Mouse (Mus musculus) hindbrain, embryonic 10.5 days (tissue): Measurements from ENCODE around the gene Cdt1. TPM values are rescaled to one million over a fixed set of nuclear protein-coding genes. Genes with fewer than 3 reads are reported as not detected.

Experiments used
- DNase-seq: peaks from one replicate; pipeline ENCODE4 v3.0.0-alpha.2; 2017; ENCODE audit warnings: low spot score
- H3K27ac ChIP-seq: fragments of 300-500 bp; sonication (generic); 2 replicates; pipeline ENCODE4 v1.5.1; 2016; ENCODE audit warnings: mild to moderate bottlenecking, moderate library complexity
- H3K27me3 ChIP-seq: fragments of 300-500 bp; sonication (generic); 2 replicates; pipeline ENCODE4 v1.6.1; 2016; ENCODE audit warnings: mild to moderate bottlenecking; ENCODE audit not compliant: poor library complexity, insufficient read depth, severe bottlenecking
- H3K36me3 ChIP-seq: fragments of 300-500 bp; sonication (generic); 2 replicates; pipeline ENCODE4 v1.6.1; 2016; ENCODE audit warnings: mild to moderate bottlenecking, moderate library complexity
- H3K4me1 ChIP-seq: fragments of 300-500 bp; sonication (generic); replicated peaks from 2 replicates; pipeline ENCODE4 v1.6.1; 2016; ENCODE audit warnings: mild to moderate bottlenecking
- H3K4me3 ChIP-seq: fragments of 300-500 bp; sonication (generic); 2 replicates; pipeline ENCODE4 v1.5.1; 2016; ENCODE audit warnings: mild to moderate bottlenecking, moderate library complexity
- H3K9me3 ChIP-seq: fragments of 300-500 bp; sonication (generic); 2 replicates; pipeline ENCODE4 v1.6.1; 2016; ENCODE audit warnings: mild to moderate bottlenecking, moderate library complexity
- WGBS: fragments of 180-500 bp; shearing (Covaris S2); methylation state at CpG from one replicate; pipeline ENCODE4 v1.1.7; 2016; 5-methylcytosine and 5-hydroxymethylcytosine counted together
- polyA plus RNA-seq: library from polyadenylated mRNA; unstranded; fragments of >200 nt; fragmentation: Nextera tagmentation; extraction: Ambion mirVana; gene quantifications from 2 replicates; pipeline ENCODE4 v1.2.1, GENCODE M21; 2016

Cdt1 gene
- polyA plus RNA-seq, 1 experiment from 2014 or later = 56.0 TPM

DNA sequence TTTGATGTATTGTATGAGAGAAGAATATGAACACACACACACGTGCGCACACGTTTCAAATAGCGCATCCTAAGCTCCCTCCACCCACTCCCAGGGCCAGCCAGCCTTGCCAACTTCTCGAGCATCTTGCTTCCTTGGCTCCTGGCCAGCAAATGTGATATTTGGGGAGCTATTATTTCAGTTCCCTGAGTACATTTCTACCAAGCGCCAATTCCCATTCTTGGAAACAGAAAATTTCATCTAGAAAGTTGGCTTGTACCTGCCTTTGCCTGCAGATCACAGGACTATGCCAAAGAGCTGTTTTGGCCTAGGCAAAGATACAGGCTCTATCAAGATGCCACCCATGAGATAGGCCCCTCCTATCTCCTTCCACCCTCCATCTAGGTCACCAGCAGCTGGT, 13.0 kb upstream of the Cdt1 start:
- no peak overlapping the region for H3K27ac ChIP-seq
- no peaks in the 10 kb centered on the region for H3K9me3 ChIP-seq
- no peak for DNase-seq
- 89% methylated on average over 6 of the region's 6 CpGs for WGBS
- no peaks in the 10 kb centered on the region for H3K36me3 ChIP-seq
- peaks cover 23% of the 10 kb centered on the region for H3K27me3 ChIP-seq
- H3K4me3 ChIP-seq = no peak overlapping the region
- peaks cover 46% of the 10 kb centered on the region for H3K4me1 ChIP-seq

DNA sequence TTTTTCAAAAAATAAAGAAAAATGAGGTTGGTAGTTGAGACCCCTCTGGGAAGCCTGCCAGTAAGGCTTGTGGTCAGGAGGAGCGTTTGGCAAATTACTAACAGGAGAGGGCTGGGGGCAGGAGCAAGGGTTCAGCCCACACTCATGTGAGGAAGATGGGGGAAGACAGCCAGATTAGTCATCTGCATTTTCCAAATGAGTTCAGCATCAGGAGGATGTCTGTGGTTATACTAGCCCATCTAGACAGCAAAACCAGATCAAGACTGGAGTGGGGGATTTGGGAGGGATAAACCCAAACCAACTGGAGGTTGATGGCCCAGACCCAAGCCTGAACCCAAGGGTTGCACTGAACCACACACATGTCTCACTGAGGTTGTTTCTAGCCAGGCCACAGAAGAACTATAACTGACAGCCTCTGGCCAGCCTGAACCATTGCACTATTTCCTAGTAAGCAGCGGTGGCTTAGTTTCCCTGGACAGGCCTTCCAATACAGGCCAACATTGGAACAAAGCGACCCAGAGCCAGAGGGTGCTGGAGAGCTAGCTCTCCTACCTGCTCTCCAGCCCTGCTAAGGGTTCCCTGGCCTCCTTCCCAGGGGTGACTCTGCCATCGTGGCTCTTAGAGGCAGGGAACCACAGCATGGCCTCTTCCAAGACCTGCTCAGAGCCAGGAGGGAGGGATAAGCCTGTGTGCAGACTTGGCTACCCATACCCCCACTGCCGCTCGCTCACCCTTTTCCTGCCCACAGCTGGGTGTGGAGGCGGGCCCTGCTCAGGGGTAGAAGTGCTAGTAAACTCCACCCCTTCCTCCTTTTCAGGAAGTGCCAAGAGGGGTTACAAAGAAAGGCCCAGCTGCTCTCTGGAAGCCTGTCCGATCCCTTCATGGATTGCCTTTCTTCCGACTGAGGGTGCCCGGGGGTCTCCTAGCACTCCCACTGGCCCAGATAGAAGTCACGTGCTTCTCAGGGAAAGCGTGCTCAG, 11.5 kb upstream of the Cdt1 start:
- H3K4me1 ChIP-seq = peaks cover 31% of the 10 kb centered on the region
- H3K9me3 ChIP-seq = no peaks in the 10 kb centered on the region
- no peaks in the 10 kb centered on the region for H3K36me3 ChIP-seq
- H3K27ac ChIP-seq = peak overlapping the region; percentile 78
- H3K27me3 ChIP-seq = peaks cover 8% of the 10 kb centered on the region
- WGBS = 60% methylated on average over 12 of the region's 12 CpGs
- no peak overlapping the region; the same call in 1 of the 2 replicates for H3K4me3 ChIP-seq
- DNase-seq = no peak

DNA sequence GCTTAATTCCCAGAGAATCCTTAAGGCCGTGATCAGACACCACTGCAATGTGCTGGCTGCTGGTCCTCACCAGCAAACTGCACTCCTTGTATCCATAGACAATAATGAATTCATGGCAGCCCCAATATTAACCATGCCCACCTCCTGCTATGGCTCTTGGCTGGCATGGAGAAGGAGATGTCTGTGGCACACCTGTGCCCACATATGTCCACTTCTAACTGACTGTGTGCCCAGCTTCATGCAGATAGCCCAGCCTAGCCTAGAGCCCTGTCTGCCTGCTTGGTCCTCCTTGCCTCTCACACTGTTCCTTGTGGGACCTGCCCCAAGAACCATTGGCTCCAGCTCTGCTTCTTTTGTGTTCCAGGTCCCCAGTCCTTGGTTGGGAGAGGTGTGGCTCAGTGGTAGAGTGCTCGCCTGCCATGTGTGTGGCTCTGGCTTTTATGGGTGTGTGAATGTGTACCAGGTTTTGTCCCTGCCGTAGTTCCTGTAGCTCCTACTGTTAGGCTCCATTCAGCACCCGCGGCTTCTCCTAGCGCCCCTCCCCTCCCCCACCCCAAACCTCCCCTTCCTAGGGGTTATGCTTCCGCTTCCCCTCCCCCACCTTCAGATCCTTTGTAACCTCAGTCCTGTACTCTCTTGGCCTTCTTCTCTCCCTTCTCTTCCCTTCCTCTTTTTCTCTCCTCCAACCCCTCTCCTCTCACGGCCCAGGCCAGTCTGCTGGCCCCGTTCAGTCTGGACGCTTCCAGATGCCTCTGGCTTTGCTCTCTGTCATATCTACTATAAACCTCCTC, 10.4 kb upstream of the Cdt1 start:
- Histone ChIP-seq H3K4me3 (no peak overlapping the region), H3K36me3 (no peaks in the 10 kb centered on the region), H3K4me1 (peaks cover 26% of the 10 kb centered on the region), H3K27me3 (no peaks in the 10 kb centered on the region), H3K9me3 (no peaks in the 10 kb centered on the region), H3K27ac (peak overlapping the region; percentile 78)
- 45% methylated on average over 10 of the region's 10 CpGs for WGBS
- no peak for DNase-seq

DNA sequence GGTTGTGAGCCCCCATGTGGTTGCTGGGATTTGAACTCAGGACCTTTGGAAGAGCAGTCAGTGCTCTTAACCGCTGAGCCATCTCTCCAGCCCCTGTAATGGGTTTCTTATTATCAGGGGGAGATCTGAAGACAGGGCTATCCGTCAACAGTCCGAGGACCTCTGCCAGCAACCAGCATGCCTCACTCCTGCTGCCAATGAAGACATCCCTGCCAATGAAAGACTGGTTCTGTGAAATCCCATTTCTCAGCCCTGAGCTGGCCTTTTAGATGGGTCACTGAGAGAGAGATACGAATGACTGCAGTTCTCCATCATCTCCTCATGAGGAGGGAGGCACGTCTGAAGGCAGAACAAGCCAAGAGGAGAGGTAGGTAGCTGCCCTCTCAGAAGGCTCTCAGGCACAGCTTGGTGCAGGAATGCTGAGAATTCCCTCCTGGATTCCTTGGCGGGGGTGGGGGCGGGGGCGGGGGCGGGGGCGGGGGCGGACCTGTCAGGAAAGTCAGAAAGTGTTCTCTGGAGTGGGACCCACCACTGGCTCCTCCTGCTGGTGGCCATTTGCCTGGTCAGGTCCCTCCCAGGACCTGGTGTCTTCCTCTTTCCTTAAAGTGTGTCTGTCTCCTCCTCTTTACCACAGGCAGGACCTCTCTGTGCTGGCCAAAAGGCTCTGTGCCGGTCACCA, 9.0 kb upstream of the Cdt1 start:
- 16% methylated on average over 12 of the region's 12 CpGs for WGBS
- peak; percentile 59 for DNase-seq
- H3K4me1 ChIP-seq = peaks cover 26% of the 10 kb centered on the region
- no peaks in the 10 kb centered on the region for H3K36me3 ChIP-seq
- peak overlapping the region; percentile 42; the same call in 1 of the 2 replicates for H3K27ac ChIP-seq
- no peaks in the 10 kb centered on the region for H3K27me3 ChIP-seq
- H3K9me3 ChIP-seq = no peaks in the 10 kb centered on the region
- no peak overlapping the region for H3K4me3 ChIP-seq

DNA sequence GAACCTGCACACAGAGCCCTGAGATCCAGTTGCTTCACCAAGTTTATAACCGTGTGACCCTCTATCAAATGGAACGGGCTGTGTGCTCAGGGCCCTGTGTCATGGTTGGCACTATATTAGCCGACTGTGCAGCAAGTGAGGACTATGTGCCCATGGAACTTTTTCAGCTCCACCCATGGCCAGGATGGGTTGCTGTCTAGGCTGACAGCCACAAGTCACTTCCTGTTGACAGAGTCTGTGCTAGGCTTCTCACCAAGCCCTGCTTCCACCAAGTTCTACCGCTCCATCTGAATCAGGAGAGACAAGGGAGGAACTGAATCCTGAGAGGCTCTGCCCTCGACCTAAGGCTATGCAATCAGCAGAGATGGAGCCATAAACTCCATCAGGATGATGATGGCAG, 6.6 kb upstream of the Cdt1 start:
- no peak overlapping the region for H3K4me3 ChIP-seq
- no peaks in the 10 kb centered on the region for H3K9me3 ChIP-seq
- WGBS = 87% methylated on average over 5 of the region's 5 CpGs
- no peak overlapping the region for H3K27ac ChIP-seq
- no peak for DNase-seq
- H3K4me1 ChIP-seq = peaks cover 26% of the 10 kb centered on the region
- 0 out of 2 replicates have a peak, but pooled peaks cover 10% of the 10 kb centered on the region for H3K36me3 ChIP-seq
- H3K27me3 ChIP-seq = no peaks in the 10 kb centered on the region

DNA sequence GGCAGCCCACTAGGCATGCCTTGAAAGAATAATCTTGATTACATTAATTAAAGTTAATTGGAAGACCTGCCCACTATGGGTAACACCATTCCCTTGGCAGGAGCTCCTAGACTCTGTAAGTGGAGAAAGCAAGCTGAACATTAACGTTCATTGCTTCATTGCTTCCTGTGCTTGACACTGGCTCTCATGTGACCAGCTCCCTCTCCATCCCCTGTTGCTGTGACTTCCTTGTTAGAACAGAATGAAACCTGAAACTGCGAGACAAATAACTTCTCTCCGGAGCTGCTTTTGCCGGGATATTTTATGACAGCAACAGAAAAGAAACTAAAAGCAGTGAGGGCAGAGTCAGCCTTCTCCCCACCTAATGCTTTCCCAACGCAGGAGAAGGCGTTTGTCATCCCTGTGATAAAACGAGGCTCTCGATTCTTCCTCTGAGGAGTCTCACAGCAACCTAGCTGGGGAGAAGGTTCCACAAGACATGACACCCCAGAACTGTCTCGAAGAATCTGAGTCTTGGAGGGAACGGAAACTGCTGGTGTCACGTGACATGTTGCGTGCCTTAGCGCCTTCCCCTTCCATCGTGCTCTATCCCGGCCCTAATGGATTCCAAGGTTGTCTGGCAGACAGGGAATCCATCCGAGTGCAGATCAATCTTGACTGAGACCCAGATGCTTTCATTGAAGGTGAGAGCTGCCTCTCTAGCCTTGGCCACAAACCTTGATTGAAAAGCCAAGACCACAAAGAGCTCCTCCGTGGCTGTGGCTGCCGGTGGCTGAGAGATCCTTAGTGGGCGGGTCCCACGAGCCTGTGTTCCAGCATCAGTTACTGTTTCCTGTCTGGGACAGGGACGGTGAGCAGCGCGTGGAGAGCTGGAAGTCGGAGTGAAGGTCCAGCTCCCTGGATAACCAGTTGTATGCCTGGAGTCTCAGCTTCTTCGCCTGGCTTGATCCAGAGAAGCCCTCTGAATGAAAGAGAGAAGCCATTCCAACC, 3.2 kb upstream of the Cdt1 start:
- WGBS = 86% methylated on average over 25 of the region's 25 CpGs
- no peak for DNase-seq

DNA sequence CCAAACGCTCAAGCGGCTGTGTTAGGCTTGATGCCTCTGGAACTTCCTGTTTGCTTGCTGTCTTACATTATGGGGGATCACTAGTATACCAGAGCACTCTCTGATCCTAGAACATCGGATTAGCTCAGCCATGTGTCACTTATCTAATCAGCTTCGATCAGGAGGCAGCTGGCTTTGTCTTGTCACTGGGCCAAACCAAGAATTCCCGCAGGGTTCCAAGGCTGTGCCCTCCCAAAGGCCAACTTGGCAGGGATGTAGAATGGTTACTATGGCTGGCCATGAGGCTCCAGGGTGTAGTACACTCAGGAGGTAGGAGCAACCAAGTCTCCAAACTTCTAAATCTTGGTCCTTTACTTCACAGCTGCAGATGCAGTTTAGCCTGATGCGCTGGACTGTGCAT, 1.0 kb upstream of the Cdt1 start:
- DNase-seq = no peak
- H3K27me3 ChIP-seq = no peaks in the 10 kb centered on the region
- H3K4me1 ChIP-seq = peaks cover 34% of the 10 kb centered on the region
- 45% methylated on average over 6 of the region's 6 CpGs for WGBS
- H3K36me3 ChIP-seq = peaks cover 40% of the 10 kb centered on the region
- no peaks in the 10 kb centered on the region for H3K9me3 ChIP-seq
- peak overlapping the region; percentile 95 for H3K4me3 ChIP-seq
- peak overlapping the region; percentile 96 for H3K27ac ChIP-seq

More for the DNA sequence above, 3.2 kb upstream of the Cdt1 start:
- no peak overlapping the region for H3K4me3 ChIP-seq
- no peaks in the 10 kb centered on the region for H3K9me3 ChIP-seq
- peaks cover 19% of the 10 kb centered on the region for H3K36me3 ChIP-seq
- no peak overlapping the region for H3K27ac ChIP-seq
- H3K27me3 ChIP-seq = no peaks in the 10 kb centered on the region
- peaks cover 29% of the 10 kb centered on the region for H3K4me1 ChIP-seq

DNA sequence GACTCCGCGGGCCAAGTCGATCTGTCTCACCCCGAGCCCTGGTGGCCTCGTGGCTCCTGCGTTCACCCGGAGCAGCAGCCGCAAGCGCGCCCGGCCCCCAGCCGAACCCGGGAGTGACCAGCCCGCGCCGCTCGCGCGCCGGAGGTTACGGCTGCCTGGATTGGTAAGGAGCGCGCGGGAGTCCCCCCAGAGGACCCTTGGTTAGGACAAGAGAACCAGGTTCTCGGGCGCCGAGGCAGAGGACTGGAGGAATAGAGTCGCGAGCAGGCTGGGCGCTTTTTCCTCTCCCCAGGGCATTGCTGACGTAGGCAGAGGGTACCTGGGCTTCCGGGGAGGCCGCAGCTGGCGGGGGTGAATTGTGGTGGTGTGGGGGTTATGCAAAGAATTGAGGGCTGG, 292 bp downstream of the Cdt1 start:
- Histone ChIP-seq H3K4me1 (peaks cover 48% of the 10 kb centered on the region), H3K4me3 (peak overlapping the region; percentile 95), H3K27me3 (no peaks in the 10 kb centered on the region), H3K27ac (peak overlapping the region; percentile 96), H3K36me3 (peaks cover 54% of the 10 kb centered on the region), H3K9me3 (no peaks in the 10 kb centered on the region)
- under 1% methylated on average over 34 of the region's 34 CpGs for WGBS
- DNase-seq = no peak

DNA sequence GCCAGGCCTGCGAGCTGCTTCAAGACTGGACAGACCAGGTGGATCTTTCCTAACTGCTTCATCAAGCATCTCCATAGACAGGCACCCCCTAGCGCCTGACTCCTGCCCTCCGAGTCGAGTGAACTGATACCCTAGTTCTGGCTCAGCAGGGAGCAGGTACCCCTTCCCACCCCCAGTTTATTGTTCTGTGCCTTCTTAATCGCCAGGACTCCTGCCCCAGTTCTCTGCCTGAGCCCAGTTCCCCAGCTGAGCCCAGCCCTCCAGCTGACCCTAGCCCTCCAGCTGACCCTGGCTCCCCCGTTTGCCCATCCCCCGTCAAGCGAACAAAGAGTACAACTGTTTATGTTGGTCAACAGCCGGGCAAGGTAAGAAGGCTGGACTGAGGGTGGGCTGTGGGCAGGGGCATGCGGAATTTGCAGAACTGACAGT, 1.1 kb downstream of the Cdt1 start:
- Histone ChIP-seq H3K27ac (peak overlapping the region; percentile 96), H3K27me3 (no peaks in the 10 kb centered on the region), H3K36me3 (peaks cover 61% of the 10 kb centered on the region), H3K9me3 (no peaks in the 10 kb centered on the region), H3K4me1 (peaks cover 56% of the 10 kb centered on the region), H3K4me3 (peak overlapping the region; percentile 95)
- 10% methylated on average over 10 of the region's 10 CpGs for WGBS
- no peak for DNase-seq

DNA sequence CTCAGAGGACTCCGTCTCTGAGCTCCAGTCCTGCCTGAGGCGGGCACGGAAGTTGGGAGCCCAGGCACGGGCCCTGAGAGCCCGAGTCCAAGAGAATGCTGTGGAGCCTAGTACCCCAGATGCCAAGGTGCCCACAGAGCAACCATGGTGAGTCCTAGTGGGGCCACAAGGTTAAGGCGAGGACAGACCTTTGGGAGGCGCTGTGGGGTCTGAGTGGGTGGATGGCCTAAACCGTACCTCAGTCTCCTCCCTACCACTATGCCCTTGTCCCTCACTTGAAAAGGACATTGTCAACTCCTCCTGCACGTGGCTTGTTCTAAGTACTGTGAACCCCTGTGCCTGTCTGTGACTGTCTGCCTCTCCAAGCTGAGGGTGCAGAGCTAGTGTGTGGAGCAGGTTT, 1.5 kb downstream of the Cdt1 start:
- 68% methylated on average over 9 of the region's 9 CpGs for WGBS
- Histone ChIP-seq H3K27ac (peak overlapping the region; percentile 96), H3K4me1 (peaks cover 60% of the 10 kb centered on the region), H3K36me3 (peaks cover 64% of the 10 kb centered on the region), H3K27me3 (no peaks in the 10 kb centered on the region), H3K9me3 (no peaks in the 10 kb centered on the region), H3K4me3 (peak overlapping the region; percentile 95)
- no peak for DNase-seq

DNA sequence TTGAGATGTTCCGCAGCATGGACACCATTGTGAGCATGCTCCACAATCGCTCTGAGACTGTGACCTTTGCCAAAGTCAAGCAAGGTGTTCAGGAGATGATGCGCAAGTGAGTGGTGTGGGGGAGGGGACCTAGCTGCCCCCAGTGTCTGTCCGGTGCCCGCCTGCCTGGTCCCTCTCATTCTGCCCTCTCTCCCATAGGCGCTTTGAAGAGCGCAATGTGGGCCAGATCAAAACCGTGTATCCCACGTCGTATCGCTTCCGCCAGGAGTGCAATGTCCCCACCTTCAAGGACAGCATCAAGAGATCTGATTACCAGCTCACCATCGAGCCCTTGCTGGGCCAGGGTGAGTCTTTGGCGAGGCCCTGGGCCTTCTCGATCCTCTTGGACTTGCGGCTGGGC, 2.2 kb downstream of the Cdt1 start:
- no peak for DNase-seq
- Histone ChIP-seq H3K36me3 (peaks cover 64% of the 10 kb centered on the region), H3K27me3 (no peaks in the 10 kb centered on the region), H3K4me3 (peak overlapping the region; percentile 95), H3K4me1 (peaks cover 67% of the 10 kb centered on the region), H3K27ac (no peak overlapping the region), H3K9me3 (no peaks in the 10 kb centered on the region)
- WGBS = 96% methylated on average over 16 of the region's 16 CpGs
